Mouse (Mus musculus): ENCODE measurements around the gene Tbc1d24. TPM values are rescaled to one million over a fixed set of nuclear protein-coding genes. Genes with fewer than 3 reads are reported as not detected.
A peak's percentile ranks its signal among the peaks of the same experiment; 100 is the strongest.

Gene Tbc1d24
- polyA plus RNA-seq, 1 experiment from 2014 or later, result 34.7 TPM

DNA sequence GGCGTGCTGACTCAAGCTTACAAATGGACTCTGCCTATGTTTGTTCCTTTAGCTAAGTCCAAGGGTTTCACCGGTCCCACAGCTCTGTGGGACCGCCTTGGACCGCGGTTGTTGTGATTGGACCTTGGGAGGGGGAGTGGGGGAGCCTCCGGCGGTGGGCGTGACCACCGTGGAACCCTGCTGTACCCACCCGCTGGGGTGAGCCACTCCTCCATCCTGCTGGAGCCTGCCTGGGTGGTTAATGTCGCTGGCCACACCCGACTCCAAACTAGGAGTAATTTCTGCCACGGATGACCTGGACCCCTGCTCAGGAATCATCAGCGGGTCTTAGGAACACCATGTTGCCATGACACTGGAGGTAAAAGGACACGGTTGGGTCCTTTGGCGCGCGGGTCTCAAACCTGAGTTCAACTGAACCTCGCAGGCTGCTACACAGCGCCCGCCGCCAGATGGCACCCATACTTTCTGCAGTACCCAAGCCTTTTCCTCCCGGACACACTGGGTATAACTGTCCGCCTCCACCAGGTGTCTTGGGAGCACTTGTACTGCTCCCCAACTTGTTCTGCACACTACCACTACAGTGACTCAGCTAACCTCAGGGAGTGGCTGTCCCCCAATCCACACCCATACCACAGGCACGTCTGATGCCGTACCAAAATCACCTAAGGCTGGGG lies 53.3 kb downstream of the Tbc1d24 start:
- Histone ChIP-seq H3K4me1 (ENCODE audit: control insufficient read depth, insufficient read depth, low read length) (peaks cover 4% of the 10 kb centered on the region; the same call in 1 of the 2 replicates), H3K27me3 (ENCODE audit: control insufficient read depth, insufficient read depth, low read length) (no peaks in the 10 kb centered on the region), H3K36me3 (ENCODE audit: control insufficient read depth, insufficient read depth, low read length) (0 out of 2 replicates have a peak, but pooled peaks cover 3% of the 10 kb centered on the region), H3K9ac (replicated peaks; ENCODE audit: low read depth, low read length) (0 out of 2 replicates have a peak overlapping the region, but pooled peaks have one; percentile 4), H3K27ac (ENCODE audit: low read depth, low read length) (no peak overlapping the region), H3K4me2 (ENCODE audit: low read depth, low read length) (peak overlapping the region; percentile 50), H3K4me3 (ENCODE audit: low read depth, low read length) (peak overlapping the region; percentile 28), H3K9me3 (ENCODE audit: control insufficient read depth, low read length) (no peaks in the 10 kb centered on the region)
- peak; percentile 87 for ATAC-seq (ENCODE audit: low read depth)
- WGBS, result 1% methylated on average over 26 of the region's 26 CpGs

DNA sequence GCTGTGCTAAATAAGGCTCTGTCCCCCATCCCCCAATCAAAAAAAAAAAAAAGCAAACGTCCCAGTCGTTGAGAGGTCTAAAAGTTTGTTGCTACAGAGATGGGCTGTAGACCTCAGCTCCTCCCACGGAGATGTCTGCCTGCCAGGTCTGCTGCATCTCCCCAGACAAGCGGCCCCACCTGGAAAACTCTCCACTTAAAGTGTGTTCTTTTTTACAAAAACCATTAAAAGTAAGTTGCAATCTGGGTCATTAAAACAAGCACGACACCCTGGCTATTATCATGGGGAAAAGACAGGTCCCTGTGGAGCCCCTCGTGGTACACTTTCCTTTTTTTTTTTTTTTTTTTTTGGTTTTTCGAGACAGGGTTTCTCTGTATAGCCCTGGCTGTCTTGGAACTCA lies 54.0 kb downstream of the Tbc1d24 start:
- peak overlapping the region; percentile 50; the same call in 1 of the 2 replicates for H3K4me2 ChIP-seq (ENCODE audit: low read depth, low read length)
- H3K27me3 ChIP-seq (ENCODE audit: control insufficient read depth, insufficient read depth, low read length), result no peaks in the 10 kb centered on the region
- H3K27ac ChIP-seq (ENCODE audit: low read depth, low read length), result no peak overlapping the region
- no peak overlapping the region for H3K9ac ChIP-seq (replicated peaks; ENCODE audit: low read depth, low read length)
- H3K4me3 ChIP-seq (ENCODE audit: low read depth, low read length), result no peak overlapping the region
- 12% methylated on average over 7 of the region's 7 CpGs for WGBS
- ATAC-seq (ENCODE audit: low read depth), result no peak
- 0 out of 2 replicates have a peak, but pooled peaks cover 3% of the 10 kb centered on the region for H3K36me3 ChIP-seq (ENCODE audit: control insufficient read depth, insufficient read depth, low read length)
- H3K4me1 ChIP-seq (ENCODE audit: control insufficient read depth, insufficient read depth, low read length), result peaks cover 4% of the 10 kb centered on the region; the same call in 1 of the 2 replicates
- no peaks in the 10 kb centered on the region for H3K9me3 ChIP-seq (ENCODE audit: control insufficient read depth, low read length)

DNA sequence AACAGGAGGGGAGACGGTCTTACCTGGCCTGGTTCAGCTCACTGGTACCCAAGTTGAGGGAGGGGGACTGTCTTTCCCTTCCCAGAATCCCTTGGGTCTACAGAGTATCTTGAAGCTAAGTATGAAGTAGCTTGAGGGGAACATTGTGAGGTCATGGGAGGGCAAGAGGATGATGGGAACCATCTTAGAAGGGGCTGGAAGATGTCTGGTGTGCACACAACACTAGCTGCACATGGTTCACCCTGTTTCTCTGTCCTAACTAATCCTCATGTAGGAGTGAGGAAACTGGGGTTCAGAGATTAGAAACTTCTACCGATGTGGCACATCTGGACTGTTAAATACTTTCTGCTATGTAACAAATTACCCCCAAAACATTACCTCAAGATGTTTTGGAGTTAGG lies 54.5 kb downstream of the Tbc1d24 start, which contains the start of gene Pdpk1:
TSS of gene Pdpk1 (minus strand) at position 101 of the 400 bp plus-strand sequence.
- Histone ChIP-seq H3K27me3 (ENCODE audit: control insufficient read depth, insufficient read depth, low read length) (no peaks in the 10 kb centered on the region), H3K4me2 (ENCODE audit: low read depth, low read length) (peak within 1 kb of the TSS; percentile 50), H3K4me1 (ENCODE audit: control insufficient read depth, insufficient read depth, low read length) (peaks cover 4% of the 10 kb centered on the region; the same call in 1 of the 2 replicates), H3K9me3 (ENCODE audit: control insufficient read depth, low read length) (no peaks in the 10 kb centered on the region), H3K9ac (replicated peaks; ENCODE audit: low read depth, low read length) (0 out of 2 replicates have a peak within 1 kb of the TSS, but pooled peaks have one; percentile 4), H3K4me3 (ENCODE audit: low read depth, low read length) (peak within 1 kb of the TSS; percentile 28; the same call in 1 of the 2 replicates), H3K36me3 (ENCODE audit: control insufficient read depth, insufficient read depth, low read length) (0 out of 2 replicates have a peak, but pooled peaks cover 3% of the 10 kb centered on the region), H3K27ac (ENCODE audit: low read depth, low read length) (no peak within 1 kb of the TSS)
- ATAC-seq (ENCODE audit: low read depth), result no peak
- 89% methylated on average over 2 of the region's 2 CpGs for WGBS

DNA sequence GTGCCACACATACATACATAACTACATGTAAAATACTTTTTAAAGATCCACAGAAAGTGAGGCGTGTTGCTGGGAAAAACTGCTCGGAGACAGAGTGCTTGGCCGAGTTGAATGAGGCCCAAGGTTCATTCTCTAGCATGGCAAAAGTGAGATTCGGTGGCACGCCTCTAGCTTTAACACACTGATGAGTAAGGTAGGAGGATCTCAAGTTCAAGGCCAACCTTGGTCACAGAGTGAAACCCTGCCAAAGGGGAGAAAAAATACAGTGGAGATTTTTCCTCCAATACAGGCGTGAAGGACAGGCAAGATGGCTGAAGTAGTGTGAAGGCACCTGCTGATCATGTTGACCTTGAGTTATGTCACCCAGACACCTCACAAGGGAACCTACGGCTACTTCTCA lies 55.9 kb downstream of the Tbc1d24 start:
- no peaks in the 10 kb centered on the region for H3K27me3 ChIP-seq (ENCODE audit: control insufficient read depth, insufficient read depth, low read length)
- no peaks in the 10 kb centered on the region for H3K9me3 ChIP-seq (ENCODE audit: control insufficient read depth, low read length)
- H3K4me2 ChIP-seq (ENCODE audit: low read depth, low read length), result no peak overlapping the region
- H3K4me1 ChIP-seq (ENCODE audit: control insufficient read depth, insufficient read depth, low read length), result peaks cover 4% of the 10 kb centered on the region; the same call in 1 of the 2 replicates
- no peak overlapping the region for H3K27ac ChIP-seq (ENCODE audit: low read depth, low read length)
- H3K36me3 ChIP-seq (ENCODE audit: control insufficient read depth, insufficient read depth, low read length), result no peaks in the 10 kb centered on the region
- H3K9ac ChIP-seq (replicated peaks; ENCODE audit: low read depth, low read length), result no peak overlapping the region
- 92% methylated on average over 7 of the region's 7 CpGs for WGBS
- no peak overlapping the region for H3K4me3 ChIP-seq (ENCODE audit: low read depth, low read length)
- ATAC-seq (ENCODE audit: low read depth), result no peak

DNA sequence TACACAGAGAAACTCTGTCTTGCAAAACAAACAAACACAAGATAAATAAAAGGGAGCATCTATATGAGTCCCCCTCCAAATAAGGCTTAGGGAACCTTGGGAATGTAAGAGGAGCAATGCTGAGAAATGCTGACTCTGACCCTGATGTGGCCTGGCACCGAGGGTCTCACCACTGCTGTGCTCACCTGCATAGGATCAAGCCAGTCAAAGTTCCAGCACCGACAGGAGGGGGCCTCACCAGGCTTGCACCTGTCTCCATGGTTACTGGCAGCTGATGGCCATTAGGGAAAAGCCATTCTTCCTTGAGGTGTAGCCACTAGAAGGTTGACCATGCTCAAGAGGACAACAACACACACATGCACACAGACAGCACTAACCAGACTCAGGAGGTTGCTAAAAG lies 62.5 kb downstream of the Tbc1d24 start:
- no peak overlapping the region for H3K4me3 ChIP-seq (ENCODE audit: low read depth, low read length)
- no peak overlapping the region for H3K27ac ChIP-seq (ENCODE audit: low read depth, low read length)
- H3K27me3 ChIP-seq (ENCODE audit: control insufficient read depth, insufficient read depth, low read length), result no peaks in the 10 kb centered on the region
- no peaks in the 10 kb centered on the region for H3K9me3 ChIP-seq (ENCODE audit: control insufficient read depth, low read length)
- 48% methylated on average over 2 of the region's 2 CpGs for WGBS
- H3K9ac ChIP-seq (replicated peaks; ENCODE audit: low read depth, low read length), result no peak overlapping the region
- no peak overlapping the region for H3K4me2 ChIP-seq (ENCODE audit: low read depth, low read length)
- no peaks in the 10 kb centered on the region for H3K36me3 ChIP-seq (ENCODE audit: control insufficient read depth, insufficient read depth, low read length)
- ATAC-seq (ENCODE audit: low read depth), result no peak
- peaks cover 14% of the 10 kb centered on the region for H3K4me1 ChIP-seq (ENCODE audit: control insufficient read depth, insufficient read depth, low read length)

DNA sequence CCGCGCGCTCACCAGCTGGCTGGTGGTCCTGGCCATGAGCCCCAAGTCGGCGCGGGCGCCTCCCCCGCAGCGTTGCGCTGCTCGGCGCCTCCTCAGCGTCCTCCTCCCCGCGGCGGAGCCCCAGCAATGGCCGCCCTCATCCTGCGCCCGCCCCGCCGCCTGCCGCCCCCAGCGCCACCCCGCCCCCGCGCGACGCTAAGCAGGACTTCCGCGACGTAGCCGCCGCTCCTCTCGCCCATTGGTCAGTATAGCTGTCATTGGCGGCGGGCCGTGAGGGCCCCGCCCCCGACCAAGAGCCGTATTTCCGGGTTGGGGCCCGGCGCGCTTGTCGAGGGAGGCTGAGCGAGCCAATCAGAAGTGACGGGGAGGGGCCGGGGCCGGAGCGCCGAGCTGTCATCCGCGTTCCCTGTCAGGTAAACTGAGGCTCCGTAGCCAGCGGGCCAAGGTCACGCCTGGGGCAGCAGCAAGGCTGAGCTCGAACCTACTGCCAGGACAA lies 63.9 kb downstream of the Tbc1d24 start:
- Histone ChIP-seq H3K36me3 (ENCODE audit: control insufficient read depth, insufficient read depth, low read length) (no peaks in the 10 kb centered on the region), H3K4me2 (ENCODE audit: low read depth, low read length) (peak overlapping the region; percentile 95), H3K9ac (replicated peaks; ENCODE audit: low read depth, low read length) (peak overlapping the region; percentile 92), H3K4me3 (ENCODE audit: low read depth, low read length) (peak overlapping the region; percentile 95), H3K4me1 (ENCODE audit: control insufficient read depth, insufficient read depth, low read length) (peaks cover 14% of the 10 kb centered on the region), H3K9me3 (ENCODE audit: control insufficient read depth, low read length) (no peaks in the 10 kb centered on the region), H3K27ac (ENCODE audit: low read depth, low read length) (peak overlapping the region; percentile 79), H3K27me3 (ENCODE audit: control insufficient read depth, insufficient read depth, low read length) (no peaks in the 10 kb centered on the region)
- ATAC-seq (ENCODE audit: low read depth), result peak; percentile 98
- WGBS, result under 1% methylated on average over 46 of the region's 57 CpGs

DNA sequence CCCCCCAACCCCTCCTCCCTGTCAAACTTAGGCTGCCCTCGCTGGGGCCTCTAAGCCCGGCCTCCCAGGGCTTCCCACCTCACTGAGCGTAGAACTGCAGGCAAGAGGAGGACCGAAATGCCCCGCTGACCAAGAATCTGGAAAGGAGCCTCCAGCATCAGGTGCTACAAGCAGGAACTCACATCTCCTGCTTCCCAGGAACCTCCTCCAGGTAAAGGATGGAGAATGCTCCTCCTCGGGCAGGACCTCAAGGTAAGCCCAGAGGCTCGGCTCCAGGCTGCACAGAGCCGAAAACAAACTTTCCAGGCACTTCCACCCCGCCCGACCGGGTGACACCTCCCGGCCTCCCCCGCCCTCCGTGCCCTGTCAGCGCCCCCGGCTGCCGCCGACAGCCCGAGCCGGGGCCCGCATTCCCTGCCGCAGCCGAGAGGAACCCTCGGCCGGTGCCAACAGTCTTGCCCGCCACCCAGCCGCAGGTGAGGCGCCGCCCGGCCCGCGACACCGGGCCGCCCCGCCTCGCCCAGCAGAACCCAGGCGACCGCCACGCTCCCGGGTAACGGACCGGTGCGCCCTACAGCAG lies 64.4 kb downstream of the Tbc1d24 start:
- H3K4me1 ChIP-seq (ENCODE audit: control insufficient read depth, insufficient read depth, low read length), result peaks cover 14% of the 10 kb centered on the region
- no peaks in the 10 kb centered on the region for H3K9me3 ChIP-seq (ENCODE audit: control insufficient read depth, low read length)
- WGBS, result 2% methylated on average over 42 of the region's 43 CpGs
- peak; percentile 5; the same call in 1 of the 2 replicates for ATAC-seq (ENCODE audit: low read depth)
- H3K36me3 ChIP-seq (ENCODE audit: control insufficient read depth, insufficient read depth, low read length), result no peaks in the 10 kb centered on the region
- peak overlapping the region; percentile 92 for H3K9ac ChIP-seq (replicated peaks; ENCODE audit: low read depth, low read length)
- H3K27me3 ChIP-seq (ENCODE audit: control insufficient read depth, insufficient read depth, low read length), result no peaks in the 10 kb centered on the region
- peak overlapping the region; percentile 79 for H3K27ac ChIP-seq (ENCODE audit: low read depth, low read length)
- H3K4me3 ChIP-seq (ENCODE audit: low read depth, low read length), result peak overlapping the region; percentile 95
- peak overlapping the region; percentile 95 for H3K4me2 ChIP-seq (ENCODE audit: low read depth, low read length)

DNA sequence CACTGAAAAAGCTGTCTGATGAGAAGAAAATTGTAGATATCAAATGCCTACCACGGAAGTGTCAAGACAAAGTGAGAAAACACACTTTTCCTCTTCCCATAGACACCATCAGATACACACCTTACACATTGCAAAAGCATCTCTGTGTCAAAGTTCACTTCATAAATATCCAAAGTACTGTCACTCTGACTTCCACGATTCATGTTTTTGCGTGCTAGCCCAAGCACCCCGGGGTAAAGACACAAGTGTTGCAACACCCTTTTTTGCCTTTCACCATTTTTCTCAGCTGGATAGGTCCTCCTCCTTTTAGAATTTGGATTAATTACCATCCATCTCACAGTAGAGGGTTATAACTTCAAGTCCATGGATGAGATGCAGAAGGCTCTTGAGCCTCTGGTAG lies 65.4 kb downstream of the Tbc1d24 start:
- H3K9ac ChIP-seq (replicated peaks; ENCODE audit: low read depth, low read length), result no peak overlapping the region
- H3K27me3 ChIP-seq (ENCODE audit: control insufficient read depth, insufficient read depth, low read length), result no peaks in the 10 kb centered on the region
- 93% methylated on average over 4 of the region's 4 CpGs for WGBS
- H3K4me1 ChIP-seq (ENCODE audit: control insufficient read depth, insufficient read depth, low read length), result peaks cover 14% of the 10 kb centered on the region
- no peak for ATAC-seq (ENCODE audit: low read depth)
- H3K9me3 ChIP-seq (ENCODE audit: control insufficient read depth, low read length), result no peaks in the 10 kb centered on the region
- no peaks in the 10 kb centered on the region for H3K36me3 ChIP-seq (ENCODE audit: control insufficient read depth, insufficient read depth, low read length)
- H3K4me3 ChIP-seq (ENCODE audit: low read depth, low read length), result peak overlapping the region; percentile 95
- no peak overlapping the region for H3K27ac ChIP-seq (ENCODE audit: low read depth, low read length)
- H3K4me2 ChIP-seq (ENCODE audit: low read depth, low read length), result peak overlapping the region; percentile 95

DNA sequence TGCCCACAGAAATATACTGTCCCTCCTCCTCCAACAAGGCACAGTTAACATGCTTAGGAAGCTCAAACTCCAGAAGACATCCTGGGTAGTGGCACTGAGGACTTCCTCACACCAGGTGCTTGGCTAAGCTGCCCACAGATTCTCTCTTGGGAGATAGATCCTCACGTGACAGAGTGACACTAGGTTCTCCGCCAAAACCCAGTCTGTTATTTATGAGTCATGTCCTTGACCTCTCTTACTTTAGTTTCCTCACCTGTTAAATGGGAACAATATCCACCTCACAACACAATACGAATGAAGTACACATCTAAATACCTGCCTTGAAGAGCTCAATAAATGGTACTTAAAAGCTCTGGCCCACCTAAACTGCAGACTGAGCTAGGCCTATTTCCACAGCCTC lies 66.1 kb downstream of the Tbc1d24 start:
- no peak overlapping the region for H3K27ac ChIP-seq (ENCODE audit: low read depth, low read length)
- no peaks in the 10 kb centered on the region for H3K9me3 ChIP-seq (ENCODE audit: control insufficient read depth, low read length)
- WGBS, result 88% methylated on average over 3 of the region's 3 CpGs
- no peak for ATAC-seq (ENCODE audit: low read depth)
- H3K4me2 ChIP-seq (ENCODE audit: low read depth, low read length), result no peak overlapping the region
- no peak overlapping the region for H3K4me3 ChIP-seq (ENCODE audit: low read depth, low read length)
- peaks cover 14% of the 10 kb centered on the region for H3K4me1 ChIP-seq (ENCODE audit: control insufficient read depth, insufficient read depth, low read length)
- H3K9ac ChIP-seq (replicated peaks; ENCODE audit: low read depth, low read length), result no peak overlapping the region
- H3K36me3 ChIP-seq (ENCODE audit: control insufficient read depth, insufficient read depth, low read length), result no peaks in the 10 kb centered on the region
- no peaks in the 10 kb centered on the region for H3K27me3 ChIP-seq (ENCODE audit: control insufficient read depth, insufficient read depth, low read length)
